Mouse (Mus musculus) heart, embryonic 10.5 days (tissue): ENCODE measurements around the gene Xirp1. TPM values are rescaled to one million over a fixed set of nuclear protein-coding genes. Genes with fewer than 3 reads are reported as not detected.

ENCODE experiments used
- DNase-seq: peaks from one replicate; pipeline ENCODE4 v3.0.0-alpha.2; 2017; ENCODE audit warnings: low spot score
- H3K27ac ChIP-seq: fragments of 300-500 bp; sonication (generic); 2 replicates; pipeline ENCODE4 v1.5.1; 2016; ENCODE audit warnings: mild to moderate bottlenecking
- H3K27me3 ChIP-seq: fragments of 300-500 bp; sonication (generic); 2 replicates; pipeline ENCODE4 v1.6.1; 2016; ENCODE audit warnings: mild to moderate bottlenecking; ENCODE audit not compliant: poor library complexity, insufficient read depth, severe bottlenecking
- H3K36me3 ChIP-seq: fragments of 300-500 bp; sonication (generic); 2 replicates; pipeline ENCODE4 v1.6.1; 2016; ENCODE audit warnings: mild to moderate bottlenecking, moderate library complexity
- H3K4me1 ChIP-seq: fragments of 300-500 bp; sonication (generic); 2 replicates; pipeline ENCODE4 v1.6.1; 2016; ENCODE audit warnings: mild to moderate bottlenecking
- H3K4me3 ChIP-seq: fragments of 300-500 bp; sonication (generic); 2 replicates; pipeline ENCODE4 v1.5.1; 2016; ENCODE audit warnings: mild to moderate bottlenecking, moderate library complexity
- H3K9me3 ChIP-seq: fragments of 300-500 bp; sonication (generic); 2 replicates; pipeline ENCODE4 v1.6.1; 2016; ENCODE audit warnings: mild to moderate bottlenecking, moderate library complexity
- WGBS: fragments of 180-500 bp; shearing (Covaris S2); methylation state at CpG from one replicate; pipeline ENCODE4 v1.1.7; 2016; 5-methylcytosine and 5-hydroxymethylcytosine counted together
- polyA plus RNA-seq: library from polyadenylated mRNA; unstranded; fragments of >200 nt; fragmentation: Nextera tagmentation; extraction: Ambion mirVana; gene quantifications from 2 replicates; pipeline ENCODE4 v1.2.1, GENCODE M21; 2016

The Xirp1 gene
- 41.1 and 90.1 TPM in 2 replicates for polyA plus RNA-seq

DNA sequence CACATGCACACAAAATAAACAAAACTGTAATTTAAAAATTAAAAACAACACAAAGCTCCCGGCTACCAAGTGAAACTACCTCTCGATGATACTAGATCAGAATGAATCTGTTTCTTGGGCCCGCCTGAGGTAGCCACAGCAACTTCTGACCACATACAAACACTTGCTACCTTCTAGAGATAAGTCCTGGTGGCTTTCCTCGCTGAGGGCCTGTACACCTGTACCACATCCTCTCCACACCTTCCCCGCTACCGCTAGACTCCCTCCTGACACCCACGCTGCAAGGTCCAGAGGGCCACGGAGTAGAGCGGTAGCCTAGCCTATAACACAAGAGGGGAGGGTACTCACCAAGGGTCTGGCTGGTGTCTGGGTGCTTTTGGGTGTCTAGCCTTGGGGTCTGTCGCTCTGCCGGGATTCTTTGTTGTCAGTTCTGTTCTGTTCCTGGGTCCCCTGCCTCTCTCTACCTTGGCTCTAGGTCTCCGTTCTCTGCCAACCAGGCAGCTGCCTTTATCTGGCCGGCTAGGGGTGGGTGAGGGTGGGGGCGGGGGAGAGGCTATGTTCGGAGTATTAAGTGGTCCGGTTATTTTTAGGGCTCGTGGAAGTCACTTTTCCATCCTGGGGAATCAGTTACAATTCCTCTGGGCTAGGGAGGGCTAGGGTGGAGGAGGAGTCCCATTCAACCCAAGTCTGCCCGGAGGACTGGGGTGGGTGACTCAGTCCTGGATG lies at the start of gene Xirp1:
Gene Xirp1 (minus strand): TSS at position 513 of the 726 bp plus-strand sequence.
- 48% methylated on average over 18 of the region's 18 CpGs for WGBS
- Histone ChIP-seq H3K4me3 (peak within 1 kb of the TSS; percentile 67), H3K27me3 (no peaks in the 10 kb centered on the region), H3K4me1 (peaks cover 59% of the 10 kb centered on the region), H3K27ac (peak within 1 kb of the TSS; percentile 95), H3K9me3 (no peaks in the 10 kb centered on the region), H3K36me3 (peaks cover 17% of the 10 kb centered on the region)
- no peak for DNase-seq

DNA sequence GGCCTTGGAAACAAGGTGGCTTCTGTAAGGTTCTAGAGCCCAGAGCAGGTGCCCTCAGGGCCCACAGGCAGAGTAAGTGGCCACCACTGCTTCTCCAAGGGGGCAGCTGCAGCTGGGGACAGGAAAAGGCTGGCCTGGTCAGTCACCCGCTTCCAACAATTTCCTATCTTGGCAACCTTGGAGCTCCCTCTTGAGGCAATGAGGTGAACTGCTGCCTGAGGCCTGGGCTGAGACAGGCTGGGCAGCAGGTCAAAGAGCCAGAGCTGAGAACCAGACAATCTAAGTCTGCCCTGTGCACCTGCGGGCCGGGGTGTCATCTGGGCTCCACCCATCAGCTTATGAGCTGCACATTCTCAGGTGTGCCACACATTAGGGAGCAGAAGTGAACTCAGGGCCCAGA lies 49.8 kb upstream of the Xirp1 start:
- H3K4me1 ChIP-seq = 0 out of 2 replicates have a peak, but pooled peaks cover 4% of the 10 kb centered on the region
- H3K9me3 ChIP-seq = no peaks in the 10 kb centered on the region
- no peak overlapping the region for H3K4me3 ChIP-seq
- DNase-seq = peak; percentile 85
- H3K27me3 ChIP-seq = peaks cover 6% of the 10 kb centered on the region; the same call in 1 of the 2 replicates
- H3K27ac ChIP-seq = no peak overlapping the region
- H3K36me3 ChIP-seq = no peaks in the 10 kb centered on the region
- WGBS = 24% methylated on average over 3 of the region's 3 CpGs

DNA sequence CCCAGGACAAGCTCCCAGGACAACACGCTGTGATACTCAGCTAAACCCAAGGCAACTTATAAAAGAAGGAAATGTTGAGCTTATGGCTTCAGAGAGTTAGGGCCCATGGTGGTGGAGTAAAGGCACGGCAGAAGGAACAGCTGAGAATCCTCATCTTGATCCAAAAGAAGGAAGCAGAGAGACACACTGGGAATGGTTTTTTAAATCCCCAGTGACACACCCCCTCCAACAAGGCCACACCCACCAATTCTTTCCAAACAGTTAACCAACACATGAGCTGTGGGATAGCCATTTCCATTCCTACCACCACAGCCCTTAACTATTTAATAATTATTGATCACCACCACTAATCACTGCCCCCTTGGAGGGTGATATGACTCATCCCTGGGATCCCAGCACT lies 47.9 kb upstream of the Xirp1 start:
- Histone ChIP-seq H3K9me3 (no peaks in the 10 kb centered on the region), H3K4me3 (no peak overlapping the region), H3K27ac (no peak overlapping the region), H3K4me1 (0 out of 2 replicates have a peak, but pooled peaks cover 4% of the 10 kb centered on the region), H3K27me3 (peaks cover 6% of the 10 kb centered on the region; the same call in 1 of the 2 replicates), H3K36me3 (no peaks in the 10 kb centered on the region)
- 72% methylated on average over 2 of the region's 2 CpGs for WGBS
- no peak for DNase-seq

DNA sequence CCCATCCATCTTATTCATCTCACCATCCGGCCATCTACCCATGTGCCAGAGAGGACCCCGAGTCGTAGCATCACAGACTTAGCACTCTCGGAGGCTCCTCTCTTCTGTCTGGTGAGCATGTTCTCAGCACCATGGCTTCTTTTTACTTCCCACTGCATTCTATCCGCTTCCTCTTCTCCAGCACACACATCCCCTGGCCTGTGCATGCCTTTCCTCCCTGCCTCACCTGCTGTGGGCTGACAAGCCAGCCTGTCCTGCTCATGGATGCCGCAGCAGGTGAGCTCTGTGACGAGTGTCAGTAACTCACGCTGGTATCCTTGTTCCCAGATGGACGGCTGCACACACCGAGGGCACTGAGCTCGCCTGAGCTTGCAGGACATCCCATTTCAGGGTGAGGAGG lies 46.4 kb upstream of the Xirp1 start, which contains the start of gene Cx3cr1:
Gene Cx3cr1 (minus strand): TSS at position 101 of the 400 bp plus-strand sequence.
- Histone ChIP-seq H3K36me3 (no peaks in the 10 kb centered on the region), H3K4me1 (0 out of 2 replicates have a peak, but pooled peaks cover 4% of the 10 kb centered on the region), H3K27me3 (peaks cover 13% of the 10 kb centered on the region; the same call in 1 of the 2 replicates), H3K27ac (no peak within 1 kb of the TSS), H3K4me3 (no peak within 1 kb of the TSS), H3K9me3 (no peaks in the 10 kb centered on the region)
- WGBS = 76% methylated on average over 11 of the region's 11 CpGs
- DNase-seq = no peak

- H3K27ac ChIP-seq = no peak overlapping the region
- peaks cover 13% of the 10 kb centered on the region; the same call in 1 of the 2 replicates for H3K27me3 ChIP-seq
- DNase-seq = no peak
- 55% methylated on average over 10 of the region's 10 CpGs for WGBS
- H3K9me3 ChIP-seq = no peaks in the 10 kb centered on the region
- H3K4me3 ChIP-seq = no peak overlapping the region
- H3K36me3 ChIP-seq = no peaks in the 10 kb centered on the region
- 0 out of 2 replicates have a peak, but pooled peaks cover 3% of the 10 kb centered on the region for H3K4me1 ChIP-seq
These were observed 44.6 kb upstream of the Xirp1 start for GRCm38 (mm10) chr9:120068047-120068446.

- H3K4me3 ChIP-seq = no peak overlapping the region
- DNase-seq = no peak
These were observed 44.2 kb upstream of the Xirp1 start for GRCm38 (mm10) chr9:120067609-120068008.

GRCm38 (mm10) chr9:120064317-120064716 lies 40.9 kb upstream of the Xirp1 start:
- Histone ChIP-seq H3K4me3 (no peak overlapping the region), H3K4me1 (no peaks in the 10 kb centered on the region), H3K9me3 (no peaks in the 10 kb centered on the region), H3K27me3 (0 out of 2 replicates have a peak, but pooled peaks cover 7% of the 10 kb centered on the region), H3K27ac (no peak overlapping the region), H3K36me3 (no peaks in the 10 kb centered on the region)
- WGBS = 73% methylated on average over 4 of the region's 4 CpGs
- DNase-seq = no peak

More at GRCm38 (mm10) chr9:120067609-120068008, 44.2 kb upstream of the Xirp1 start:
- Histone ChIP-seq H3K27ac (no peak overlapping the region), H3K27me3 (peaks cover 13% of the 10 kb centered on the region; the same call in 1 of the 2 replicates), H3K9me3 (no peaks in the 10 kb centered on the region), H3K4me1 (no peaks in the 10 kb centered on the region), H3K36me3 (no peaks in the 10 kb centered on the region)
- 81% methylated on average over 2 of the region's 2 CpGs for WGBS

- DNase-seq = no peak
- Histone ChIP-seq H3K9me3 (no peaks in the 10 kb centered on the region), H3K4me3 (no peak overlapping the region), H3K4me1 (peaks cover 6% of the 10 kb centered on the region; the same call in 1 of the 2 replicates), H3K36me3 (no peaks in the 10 kb centered on the region), H3K27ac (no peak overlapping the region), H3K27me3 (no peaks in the 10 kb centered on the region)
- 70% methylated on average over 3 of the region's 3 CpGs for WGBS
These were observed 35.3 kb upstream of the Xirp1 start for GRCm38 (mm10) chr9:120058730-120059129.

DNA sequence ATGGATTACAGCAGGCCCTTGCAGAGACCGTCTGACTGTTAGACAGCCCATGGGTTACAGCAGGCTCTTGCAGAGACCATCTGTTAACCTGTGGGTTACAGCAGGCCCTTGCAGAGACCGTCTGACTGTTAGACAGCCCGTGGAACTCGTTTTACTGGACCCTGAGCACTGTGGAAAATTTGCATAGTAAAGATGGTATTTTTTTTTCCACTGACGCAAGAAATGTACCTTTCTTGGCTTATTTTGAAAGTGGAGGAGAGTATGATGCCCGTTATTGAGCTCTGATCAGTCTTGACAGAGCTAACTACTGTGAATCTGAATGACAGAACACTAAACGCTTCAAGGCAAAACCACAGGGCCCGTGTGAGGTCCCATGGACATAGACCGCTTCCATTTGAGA lies 32.8 kb upstream of the Xirp1 start:
- peaks cover 6% of the 10 kb centered on the region; the same call in 1 of the 2 replicates for H3K4me1 ChIP-seq
- H3K27ac ChIP-seq = no peak overlapping the region
- no peaks in the 10 kb centered on the region for H3K36me3 ChIP-seq
- no peak overlapping the region for H3K4me3 ChIP-seq
- WGBS = 81% methylated on average over 9 of the region's 9 CpGs
- H3K9me3 ChIP-seq = no peaks in the 10 kb centered on the region
- DNase-seq = no peak
- no peaks in the 10 kb centered on the region for H3K27me3 ChIP-seq

DNA sequence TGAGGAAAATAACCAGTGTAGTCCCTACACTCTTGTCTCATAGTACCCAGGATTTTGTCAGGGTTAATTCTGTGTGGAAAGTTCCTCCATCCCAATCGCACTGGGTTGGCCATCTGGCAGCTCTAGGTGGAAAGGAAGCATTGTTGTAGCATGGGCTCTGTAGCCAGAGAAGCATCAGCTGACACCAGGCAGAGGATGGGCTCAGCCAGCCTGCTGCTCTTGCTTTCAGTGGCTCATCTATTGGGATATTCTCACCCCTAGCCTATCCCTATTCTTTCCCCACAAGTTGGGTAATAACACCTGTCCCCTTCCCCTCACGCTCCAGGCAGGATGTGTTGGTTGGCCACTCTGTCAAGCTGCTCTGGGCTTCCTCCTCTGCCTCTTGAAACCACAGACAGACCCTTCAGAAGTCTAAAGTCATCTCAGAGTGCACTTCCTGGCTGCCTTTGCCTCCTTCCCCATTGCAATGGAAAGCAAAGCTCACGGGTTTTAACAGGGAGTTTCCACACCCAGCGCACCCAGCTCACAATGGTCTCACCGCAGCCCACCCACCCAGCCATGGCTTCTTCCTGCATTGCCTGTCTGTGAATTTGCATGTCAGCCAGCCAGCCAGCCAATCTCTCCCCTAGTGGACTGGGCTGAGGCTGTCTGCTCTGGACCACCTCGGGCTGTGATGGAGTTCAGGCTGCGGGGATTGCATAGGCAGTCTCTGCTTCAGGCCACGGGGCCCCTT lies 31.3 kb upstream of the Xirp1 start:
- no peak overlapping the region for H3K27ac ChIP-seq
- no peak overlapping the region for H3K4me3 ChIP-seq
- H3K27me3 ChIP-seq = no peaks in the 10 kb centered on the region
- WGBS = 55% methylated on average over 8 of the region's 8 CpGs
- no peaks in the 10 kb centered on the region for H3K36me3 ChIP-seq
- H3K9me3 ChIP-seq = no peaks in the 10 kb centered on the region
- no peak for DNase-seq
- peaks cover 6% of the 10 kb centered on the region; the same call in 1 of the 2 replicates for H3K4me1 ChIP-seq

GRCm38 (mm10) chr9:120049407-120049806 lies 26.0 kb upstream of the Xirp1 start:
- Histone ChIP-seq H3K4me1 (0 out of 2 replicates have a peak, but pooled peaks cover 6% of the 10 kb centered on the region), H3K27me3 (no peaks in the 10 kb centered on the region), H3K4me3 (no peak overlapping the region), H3K9me3 (no peaks in the 10 kb centered on the region), H3K27ac (no peak overlapping the region), H3K36me3 (no peaks in the 10 kb centered on the region)
- DNase-seq = no peak
- 53% methylated on average over 3 of the region's 3 CpGs for WGBS

DNA sequence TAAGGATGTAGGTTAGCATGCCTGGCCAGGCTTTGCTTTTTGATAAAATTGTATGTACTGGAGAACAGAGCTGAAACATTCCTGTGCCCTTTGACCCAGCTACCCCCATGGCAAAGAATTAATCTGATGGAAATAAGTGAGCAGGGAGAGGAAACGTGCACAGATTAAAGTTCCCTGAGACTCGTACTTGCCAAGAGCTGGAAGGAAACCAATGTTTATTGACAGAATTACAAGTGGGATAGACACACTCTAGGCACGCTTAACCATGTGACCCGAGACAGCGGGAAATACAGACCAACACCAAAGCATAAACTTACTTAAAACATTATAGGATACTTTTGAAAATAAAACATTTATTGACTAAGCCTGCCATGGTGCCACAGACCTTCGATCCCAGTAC lies 25.1 kb upstream of the Xirp1 start:
- Histone ChIP-seq H3K27ac (no peak overlapping the region), H3K4me1 (0 out of 2 replicates have a peak, but pooled peaks cover 6% of the 10 kb centered on the region), H3K4me3 (no peak overlapping the region), H3K27me3 (peaks cover 3% of the 10 kb centered on the region; the same call in 1 of the 2 replicates), H3K9me3 (no peaks in the 10 kb centered on the region), H3K36me3 (no peaks in the 10 kb centered on the region)
- no peak for DNase-seq
- 73% methylated on average over 6 of the region's 6 CpGs for whole genome bisulfite sequencing

DNA sequence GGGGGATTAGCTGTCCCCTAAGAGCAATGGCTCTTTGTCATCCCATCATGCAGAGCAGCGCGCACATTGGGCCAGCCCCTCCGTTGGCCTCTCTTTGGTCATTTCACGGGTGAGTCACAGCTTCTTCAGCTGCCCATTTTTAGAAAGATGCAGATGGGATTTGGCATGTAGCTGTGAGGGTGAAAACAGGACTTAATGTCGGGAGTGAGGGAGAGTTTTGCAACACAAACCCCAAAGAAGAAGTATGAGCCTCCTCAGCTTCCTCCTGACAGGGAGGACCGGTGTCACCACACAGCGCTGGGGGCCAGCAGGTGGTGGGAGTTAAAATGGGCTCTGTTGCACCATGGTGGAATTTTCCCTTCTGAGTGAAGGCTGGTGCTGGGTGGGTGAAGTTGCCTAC lies 19.7 kb upstream of the Xirp1 start:
- no peak for DNase-seq
- Histone ChIP-seq H3K36me3 (no peaks in the 10 kb centered on the region), H3K4me1 (peaks cover 8% of the 10 kb centered on the region; the same call in 1 of the 2 replicates), H3K27me3 (peaks cover 3% of the 10 kb centered on the region; the same call in 1 of the 2 replicates), H3K27ac (no peak overlapping the region), H3K9me3 (0 out of 2 replicates have a peak, but pooled peaks cover 3% of the 10 kb centered on the region), H3K4me3 (no peak overlapping the region)
- WGBS = 76% methylated on average over 7 of the region's 7 CpGs
